Mouse (Mus musculus) WW6 (cell line): ENCODE results near the gene Med14.

ENCODE experiments used
- DNase-seq: peaks from one replicate; pipeline ENCODE4 v3.0.0-alpha.2; 2013; ENCODE audit warnings: low read depth, low spot score

Gene Med14

GRCm38 (mm10) chrX:12673054-12673775 lies 88.7 kb downstream of the Med14 start, which contains the start of gene 1810030O07Rik:
TSS of gene 1810030O07Rik (minus strand) at chrX:12673668.
- peak; percentile 42 for DNase-seq

DNA sequence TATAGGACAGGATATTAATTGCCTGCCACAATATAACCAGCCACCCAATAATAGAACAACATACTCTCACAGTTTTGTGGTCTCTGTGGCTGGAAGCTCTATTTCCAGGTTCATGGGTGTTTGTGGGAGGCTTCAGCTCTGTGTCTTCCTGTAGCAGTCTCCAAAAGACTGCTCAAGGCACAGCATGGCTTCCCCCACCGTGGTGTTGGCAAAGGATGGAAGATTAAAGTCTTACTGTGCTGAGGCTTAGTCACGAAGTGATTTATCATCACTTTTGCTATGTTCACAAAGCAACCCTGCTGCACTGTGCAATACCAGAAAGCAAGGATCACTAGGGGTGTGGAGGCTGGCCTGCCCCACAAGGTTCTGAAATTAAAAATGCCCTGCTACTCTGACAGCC lies 108.0 kb downstream of the Med14 start:
- DNase-seq = no peak

DNA sequence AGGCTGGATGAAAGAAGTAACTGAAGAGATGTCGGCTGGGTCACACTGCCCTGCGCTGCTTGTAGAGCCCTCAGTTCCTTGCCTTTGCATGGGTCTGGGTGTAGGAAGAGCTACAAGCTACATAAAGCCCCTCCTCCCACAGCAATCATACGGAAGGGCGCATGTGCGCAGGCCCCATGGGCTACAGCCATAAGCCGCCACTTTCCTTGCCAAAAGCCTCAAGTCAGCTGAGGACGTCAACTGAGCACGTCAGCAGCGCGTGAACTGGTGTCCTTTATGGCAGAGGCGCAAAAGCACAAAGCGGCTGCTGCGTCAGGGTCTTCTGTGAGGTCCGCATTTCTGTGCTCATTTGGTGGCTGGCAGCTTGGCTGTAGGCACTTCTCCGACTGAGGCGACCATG lies 110.0 kb downstream of the Med14 start:
- peak; percentile 39 for DNase-seq

DNA sequence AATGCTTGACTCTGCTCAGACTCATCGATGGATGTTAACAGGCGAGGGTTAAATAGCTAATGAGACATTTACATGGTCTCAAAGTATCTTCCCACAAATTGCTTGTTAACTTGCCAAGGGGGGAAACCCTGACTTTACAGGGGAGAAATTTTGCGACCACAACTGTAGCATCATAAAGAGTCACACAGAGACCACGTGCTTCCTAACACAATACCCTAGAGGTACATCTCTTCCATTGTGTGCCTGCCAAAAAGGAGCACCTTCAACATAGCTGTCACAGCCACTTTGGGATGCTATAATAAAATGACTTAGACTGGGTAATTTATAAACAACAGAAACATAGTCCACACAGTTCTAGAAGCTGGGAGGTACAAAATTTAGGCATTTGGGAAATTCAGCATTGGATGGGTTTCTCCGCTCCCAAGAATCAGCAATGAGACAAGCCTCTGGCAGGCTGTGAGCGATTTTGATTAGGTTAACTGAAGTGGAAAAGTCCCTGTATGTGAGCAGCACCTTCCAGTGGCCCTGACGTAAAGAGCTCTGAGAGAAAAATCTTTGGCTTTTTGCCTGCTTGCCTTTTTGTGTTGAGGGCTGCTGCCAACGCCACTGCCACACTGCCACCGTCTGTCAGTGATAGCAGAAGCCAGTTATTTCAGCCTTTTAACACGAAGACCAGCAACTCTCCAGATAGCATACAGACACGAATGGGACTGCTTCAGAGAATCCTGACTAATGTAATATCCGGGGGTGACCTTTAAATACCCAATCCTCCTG lies 116.2 kb downstream of the Med14 start:
- no peak for DNase-seq

DNA sequence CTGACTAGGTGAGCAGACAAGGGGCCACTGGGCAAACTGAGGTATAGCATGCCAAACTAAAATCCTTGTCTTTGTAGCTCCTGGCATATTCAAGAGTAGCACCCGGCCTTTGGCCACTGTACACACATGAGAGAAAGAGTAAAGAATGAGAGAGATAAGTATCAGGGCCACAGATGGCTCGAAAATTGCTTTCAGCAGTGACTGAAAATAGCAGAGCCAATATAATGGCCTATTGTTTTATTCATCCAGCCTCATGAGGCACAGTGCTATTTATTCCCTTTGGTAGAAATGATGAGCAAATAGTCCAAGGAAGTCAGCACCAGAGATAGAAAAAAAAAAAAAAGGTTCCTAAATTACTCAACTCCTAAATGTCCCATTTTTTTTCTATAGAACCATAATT lies 116.9 kb downstream of the Med14 start:
- no peak for DNase-seq
